Mouse (Mus musculus) thymus, adult 2 months (tissue): ENCODE data around the gene Fnip2. TPM values are rescaled to one million over a fixed set of nuclear protein-coding genes. Genes with fewer than 3 reads are reported as not detected.

Source experiments
- DNase-seq: peaks from one replicate; pipeline ENCODE4 v3.0.0; 2021
- H3K27ac ChIP-seq: fragments of 200-500 bp; 2 replicates; pipeline ENCODE4 v1.5.1; 2012; ENCODE audit warnings: low read length, control low read depth; ENCODE audit not compliant: control insufficient read depth, insufficient read depth
- H3K27me3 ChIP-seq: fragments of 200-500 bp; 2 replicates; pipeline ENCODE4 v1.6.1; 2012; ENCODE audit warnings: mild to moderate bottlenecking, low read length, moderate library complexity, mixed read lengths; ENCODE audit not compliant: control insufficient read depth, insufficient read depth
- H3K36me3 ChIP-seq: fragments of 200-500 bp; 2 replicates; pipeline ENCODE4 v1.6.1; 2012; ENCODE audit warnings: mild to moderate bottlenecking, low read length, moderate library complexity; ENCODE audit not compliant: control insufficient read depth, insufficient read depth
- H3K4me1 ChIP-seq: fragments of 200-500 bp; replicated peaks from 2 replicates; pipeline ENCODE4 v1.6.1; 2012; ENCODE audit warnings: low read length; ENCODE audit not compliant: control insufficient read depth, insufficient read depth
- H3K4me3 ChIP-seq: fragments of 200-500 bp; 2 replicates; pipeline ENCODE4 v1.5.1; 2012; ENCODE audit warnings: mild to moderate bottlenecking, low read length, control low read depth, moderate library complexity; ENCODE audit not compliant: control insufficient read depth, insufficient read depth
- CTCF ChIP-seq: fragments of 200-500 bp; IDR thresholded peaks from 2 replicates; pipeline ENCODE4 v1.5.1; 2012; ENCODE audit warnings: mild to moderate bottlenecking, control low read depth, low read length, moderate library complexity, borderline replicate concordance; ENCODE audit not compliant: control insufficient read depth, poor library complexity, insufficient read depth; ENCODE audit errors: extremely low read depth
- POLR2A ChIP-seq: fragments of 200-500 bp; IDR thresholded peaks from 2 replicates; pipeline ENCODE4 v1.6.1; 2012; ENCODE audit warnings: mild to moderate bottlenecking, low read length, control low read depth, moderate library complexity; ENCODE audit not compliant: control insufficient read depth, poor library complexity, insufficient read depth; ENCODE audit errors: extremely low read depth
- WGBS: fragments of 180-500 bp; shearing (Covaris S2); methylation state at CpG from one replicate; pipeline ENCODE4 v1.1.7; 2018; 5-methylcytosine and 5-hydroxymethylcytosine counted together
- polyA plus RNA-seq: library from polyadenylated mRNA; depleted of rRNA; stranded (reverse); fragments of >200 nt; gene quantifications from 2 replicates; pipeline ENCODE4 v1.2.3, GENCODE M21; 2012; rRNA removed

Fnip2 gene
- polyA plus RNA-seq = 2.3 and 2.7 TPM in 2 replicates

DNA sequence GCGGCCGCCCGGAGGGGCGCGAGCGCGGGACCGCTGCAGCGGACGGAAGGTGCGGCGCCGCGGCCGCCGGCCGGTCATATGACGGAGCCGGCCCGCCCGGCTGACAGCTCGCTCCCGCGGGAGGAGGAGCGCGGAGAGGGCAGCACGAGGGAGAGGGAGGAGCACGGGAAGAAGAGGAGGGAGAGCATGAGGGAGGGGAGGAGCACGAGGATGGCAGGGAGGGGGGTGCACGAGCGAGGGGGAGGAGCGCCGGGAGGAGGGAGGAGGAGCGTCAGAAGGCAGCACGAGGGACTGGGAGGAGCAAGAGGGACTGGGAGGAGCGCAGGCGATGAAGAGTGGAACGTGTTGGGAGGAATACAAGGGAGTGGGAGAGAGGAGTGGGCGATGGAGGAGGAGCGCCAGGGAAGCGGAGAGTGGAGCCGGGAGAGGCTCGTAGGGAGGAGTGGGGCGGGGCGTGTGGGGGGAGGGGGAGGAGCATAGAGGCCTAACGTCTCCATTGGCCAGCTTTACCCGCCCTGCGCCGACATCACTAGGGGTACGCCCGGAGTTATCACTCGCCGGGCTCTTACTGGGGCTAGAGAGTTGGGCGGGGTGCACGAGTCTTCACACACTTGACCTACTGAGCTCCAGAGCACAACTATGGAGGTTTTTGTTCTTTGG is at the start of gene Fnip2:
TSS of gene Fnip2 (minus strand) at position 94 of the 660 bp plus-strand sequence.
- Histone ChIP-seq H3K4me3 (peak within 1 kb of the TSS; percentile 74), H3K27me3 (peaks cover 5% of the 10 kb centered on the region; the same call in 1 of the 2 replicates), H3K4me1 (peaks cover 8% of the 10 kb centered on the region), H3K36me3 (no peaks in the 10 kb centered on the region), H3K27ac (no peak within 1 kb of the TSS)
- 1% methylated on average over 53 of the region's 55 CpGs for WGBS
- no peak for TF ChIP-seq POLR2A
- TF ChIP-seq CTCF = no peak
- DNase-seq = peak; percentile 81

DNA sequence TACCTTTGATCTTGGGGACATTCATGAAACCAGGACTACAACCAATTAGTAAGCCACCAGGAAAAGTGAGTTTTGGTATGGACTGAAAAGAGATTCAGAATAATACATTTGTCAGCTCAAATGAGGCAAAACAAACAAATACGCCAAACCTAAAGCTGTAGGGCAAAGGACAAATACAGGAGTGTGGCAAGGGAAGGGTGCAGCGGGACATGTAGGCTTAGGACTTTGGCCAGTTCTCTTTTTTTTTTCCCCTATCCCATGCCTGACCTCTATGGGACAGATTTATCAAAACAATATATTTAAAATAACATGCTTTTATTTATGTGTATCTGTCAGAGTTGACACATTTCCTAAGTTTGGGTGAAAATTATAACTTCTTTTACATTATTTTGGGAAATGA is 42.3 kb upstream of the Fnip2 start:
- Histone ChIP-seq H3K27ac (no peak overlapping the region), H3K4me1 (no peaks in the 10 kb centered on the region), H3K27me3 (no peaks in the 10 kb centered on the region), H3K36me3 (peaks cover 49% of the 10 kb centered on the region), H3K4me3 (no peak overlapping the region)
- WGBS = 99% methylated on average over 2 of the region's 2 CpGs
- DNase-seq = no peak
- TF ChIP-seq CTCF (no peak), POLR2A (no peak)

GRCm38 (mm10) chr3:79595468-79595867 is 27.9 kb upstream of the Fnip2 start:
- no peak overlapping the region for H3K4me3 ChIP-seq
- H3K4me1 ChIP-seq = no peaks in the 10 kb centered on the region
- no peak for TF ChIP-seq CTCF
- no peak for TF ChIP-seq POLR2A
- H3K27ac ChIP-seq = no peak overlapping the region
- no peaks in the 10 kb centered on the region for H3K27me3 ChIP-seq
- 96% methylated on average over 7 of the region's 7 CpGs for WGBS
- DNase-seq = no peak
- H3K36me3 ChIP-seq = peaks cover 57% of the 10 kb centered on the region

- Histone ChIP-seq H3K4me3 (peak overlapping the region; percentile 98), H3K36me3 (peaks cover 29% of the 10 kb centered on the region), H3K27ac (0 out of 2 replicates have a peak overlapping the region, but pooled peaks have one; percentile 9), H3K4me1 (no peaks in the 10 kb centered on the region), H3K27me3 (no peaks in the 10 kb centered on the region)
- no peak for DNase-seq
- TF ChIP-seq POLR2A (no peak), CTCF (no peak)
- under 1% methylated on average over 15 of the region's 15 CpGs for WGBS
Observed at GRCm38 (mm10) chr3:79591793-79592471, 24.3 kb upstream of the Fnip2 start.

DNA sequence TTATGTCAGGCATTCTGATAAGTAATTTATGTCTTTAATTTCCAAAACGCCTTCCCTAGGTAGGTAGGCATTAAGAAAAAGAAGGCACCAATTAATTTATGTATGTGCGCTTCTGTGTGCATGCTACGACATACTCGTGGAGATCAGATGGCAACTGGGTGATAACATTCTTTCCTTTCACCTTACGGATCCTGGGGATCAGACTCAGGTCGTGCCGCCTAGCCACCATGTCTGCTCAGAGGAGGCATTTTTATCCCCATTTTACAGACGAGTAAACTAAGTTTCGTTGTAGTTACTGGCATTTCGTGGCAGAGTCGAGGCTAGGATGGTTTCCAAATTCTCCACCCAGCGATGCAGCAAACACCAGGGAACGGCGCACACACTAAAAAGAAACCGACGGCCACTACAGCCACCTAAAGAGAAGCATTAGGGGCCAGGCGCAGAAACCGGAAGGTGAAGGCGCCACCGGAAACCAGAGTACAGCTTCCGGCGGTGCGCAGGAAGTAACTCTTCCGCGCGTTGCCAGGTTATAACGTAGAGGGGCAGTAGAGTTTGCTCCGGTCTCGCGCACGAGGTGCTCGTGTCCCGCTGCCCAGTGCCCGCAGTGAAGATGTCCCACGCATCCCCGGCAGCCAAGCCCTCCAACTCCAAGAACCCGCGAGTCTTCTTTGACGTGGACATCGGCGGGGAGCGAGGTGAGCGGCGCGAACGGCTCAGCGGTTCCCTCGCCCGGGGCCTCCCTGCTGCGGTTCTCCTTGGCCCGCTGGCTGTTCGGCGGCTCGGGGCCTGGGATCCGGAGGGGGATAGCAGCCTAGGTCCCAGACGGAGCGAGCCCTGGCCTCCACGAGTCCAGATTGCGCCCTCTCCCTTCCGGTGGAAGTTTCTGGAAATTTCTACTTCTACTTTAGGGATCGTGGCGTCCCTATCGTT is 23.5 kb upstream of the Fnip2 start, which contains the start of gene Ppid:
TSS of gene Ppid (plus strand) at position 480 of the 930 bp plus-strand sequence.
- Histone ChIP-seq H3K27me3 (no peaks in the 10 kb centered on the region), H3K4me3 (peak within 1 kb of the TSS; percentile 98), H3K27ac (0 out of 2 replicates have a peak within 1 kb of the TSS, but pooled peaks have one; percentile 17), H3K36me3 (peaks cover 21% of the 10 kb centered on the region), H3K4me1 (no peaks in the 10 kb centered on the region)
- 3% methylated on average over 63 of the region's 63 CpGs for WGBS
- TF ChIP-seq CTCF (0 out of 2 replicates have a peak, but pooled peaks have one; percentile 36), POLR2A (peak; percentile 76)
- peak; percentile 74 for DNase-seq

DNA sequence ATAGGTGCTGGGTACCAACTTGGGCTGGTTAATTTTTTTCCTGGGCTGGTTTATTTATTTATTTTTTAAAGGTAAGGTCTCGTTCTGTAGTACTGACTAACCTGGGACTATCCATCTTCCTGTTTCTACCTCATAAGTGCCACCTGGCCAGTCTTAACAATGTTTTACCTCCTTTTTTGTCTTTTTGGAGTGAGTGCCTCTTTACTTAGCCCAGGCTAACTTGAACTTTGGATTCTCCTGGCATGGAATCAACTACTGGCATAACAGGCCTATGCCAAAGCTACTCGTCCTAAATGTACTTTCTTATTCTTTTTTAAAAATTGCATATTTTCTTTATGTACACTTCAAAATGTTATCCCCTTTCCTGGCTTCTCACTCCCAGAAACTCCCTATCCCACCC is 22.1 kb upstream of the Fnip2 start:
- 93% methylated on average over 2 of the region's 2 CpGs for WGBS

More for the DNA sequence above, 22.1 kb upstream of the Fnip2 start:
- no peak for TF ChIP-seq CTCF
- no peak for TF ChIP-seq POLR2A
- Histone ChIP-seq H3K36me3 (peaks cover 12% of the 10 kb centered on the region), H3K27ac (no peak overlapping the region), H3K4me3 (no peak overlapping the region), H3K27me3 (no peaks in the 10 kb centered on the region), H3K4me1 (no peaks in the 10 kb centered on the region)
- DNase-seq = no peak
